Comparison of ENCODE assay signal across 10 mouse cellular contexts in the genomic region with DNA sequence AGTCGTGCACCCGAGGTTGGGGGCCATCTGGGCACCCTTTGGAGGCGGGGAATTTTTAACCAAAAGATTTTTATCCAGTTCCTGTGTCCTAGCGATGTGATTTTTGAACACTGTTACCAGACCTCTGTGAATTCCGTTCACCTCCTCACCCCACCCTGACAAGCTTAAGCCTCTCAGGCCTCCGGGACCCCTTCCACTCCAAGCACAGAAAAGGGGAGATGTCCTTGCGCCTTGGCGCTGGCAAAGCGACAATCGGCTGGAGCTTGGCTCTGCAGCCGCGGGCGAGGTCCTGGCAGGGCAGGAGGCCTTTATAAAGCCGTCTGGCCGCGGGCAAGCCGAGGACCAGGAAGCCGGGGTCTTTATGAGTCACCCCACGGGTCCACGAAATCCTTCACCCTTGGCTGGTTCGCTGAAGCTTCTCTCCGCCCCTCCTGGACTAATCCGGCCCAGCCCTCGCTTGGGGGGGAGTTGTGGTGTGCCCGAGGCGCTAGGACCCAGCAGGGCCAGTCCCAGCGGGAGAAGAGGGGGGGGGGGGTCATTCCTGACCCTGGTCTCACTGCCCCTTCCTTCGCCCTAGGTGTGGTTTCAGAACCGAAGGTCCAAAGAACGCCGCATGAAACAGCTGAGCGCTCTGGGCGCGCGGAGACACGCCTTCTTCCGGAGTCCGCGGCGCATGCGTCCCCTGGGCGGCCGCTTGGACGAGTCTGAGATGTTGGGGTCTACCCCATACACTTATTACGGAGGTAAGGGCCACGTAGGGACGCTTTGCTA. TPM values are rescaled to one million over a fixed set of nuclear protein-coding genes. Genes with fewer than 3 reads are reported as not detected.
DNase-seq lines count a peak whose midpoint lies in the region; ATAC-seq and TF ChIP-seq lines count a peak whose summit lies in the region.
"Had no signal": no experiment of that assay in that cellular context is flagged by ENCODE, and none has a peak within 500 bp of the region (broad histone marks: within the 10 kb centered on the region; RNA-seq: fewer than 3 reads in every experiment).

No protein-coding gene starts in this region.

- WGBS in lung, postnatal 0 days = 1% methylated on average over 44 of the region's 47 CpGs
- WGBS in lung, adult 2 months = 2% methylated on average over 47 of the region's 47 CpGs
- WGBS in forebrain, embryonic 16.5 days = under 1% methylated on average over 47 of the region's 47 CpGs
- WGBS in liver, embryonic 12.5 days (ENCODE audit: insufficient replicate concordance) = 1% methylated on average over 47 of the region's 47 CpGs
- 2% methylated on average over 45 of the region's 47 CpGs for WGBS in stomach, postnatal 0 days

- no peak for TF ChIP-seq POLR2A in lung, adult 2 months (IDR thresholded peaks at IDR 0.05; ENCODE audit: borderline replicate concordance, extremely low read depth, low read depth, low read length)

- peak overlapping the region; percentile 54 for H3K4me2 ChIP-seq in lung, postnatal 0 days (replicated peaks; ENCODE audit: low read depth, low read length)
- peak overlapping the region; percentile 54 for H3K4me2 ChIP-seq in forebrain, embryonic 16.5 days (ENCODE audit: low read length)
- H3K4me2 ChIP-seq in liver, embryonic 12.5 days = peak overlapping the region; percentile 55
- H3K4me2 ChIP-seq in stomach, postnatal 0 days (replicated peaks; ENCODE audit: low read depth) = peak overlapping the region; percentile 55

- H3K27me3 ChIP-seq in lung, postnatal 0 days (replicated peaks; ENCODE audit: insufficient read depth, low read length) = peaks cover 96% of the 10 kb centered on the region
- peaks cover 78% of the 10 kb centered on the region for H3K27me3 ChIP-seq in forebrain, embryonic 16.5 days (replicated peaks; ENCODE audit: control insufficient read depth, insufficient read depth, low read length)
- H3K27me3 ChIP-seq in liver, embryonic 12.5 days (replicated peaks) = peaks cover 100% of the 10 kb centered on the region
- H3K27me3 ChIP-seq in stomach, postnatal 0 days (ENCODE audit: control insufficient read depth, insufficient read depth, low read length) = peaks cover 60% of the 10 kb centered on the region

- no peak for ATAC-seq in lung, postnatal 0 days
- ATAC-seq in forebrain, embryonic 16.5 days = no peak
- ATAC-seq in liver, embryonic 12.5 days = no peak
- ATAC-seq in stomach, postnatal 0 days (ENCODE audit: low FRiP score, low TSS enrichment) = no peak

- TF ChIP-seq CTCF in lung, postnatal 0 days (IDR thresholded peaks at IDR 0.05) = no peak
- TF ChIP-seq CTCF in lung, adult 2 months (IDR thresholded peaks at IDR 0.05; ENCODE audit: insufficient read depth, low read length) = no peak
- TF ChIP-seq CTCF in stomach, postnatal 0 days (IDR thresholded peaks at IDR 0.05; ENCODE audit: low read depth) = no peak

- DNase-seq in lung, postnatal 0 days (ENCODE audit: low spot score) = no peak
- DNase-seq in lung, adult 2 months = no peak
- no peak for DNase-seq in stomach, postnatal 0 days (ENCODE audit: low spot score)
- DNase-seq in layer of hippocampus, postnatal 36 days = no peak
- DNase-seq in adrenal gland, postnatal 10 days = no peak
- no peak for DNase-seq in urinary bladder, postnatal 4 days (ENCODE audit: low spot score in 2 of 2)
- DNase-seq: adrenal gland, postnatal 25 days had no signal

- no peaks in the 10 kb centered on the region for H3K36me3 ChIP-seq in lung, postnatal 0 days (ENCODE audit: insufficient read depth, low read length)
- no peaks in the 10 kb centered on the region for H3K36me3 ChIP-seq in forebrain, embryonic 16.5 days (ENCODE audit: control insufficient read depth, insufficient read depth)
- H3K36me3 ChIP-seq in liver, embryonic 12.5 days = no peaks in the 10 kb centered on the region
- H3K36me3 ChIP-seq in stomach, postnatal 0 days (ENCODE audit: control insufficient read depth, insufficient read depth, low read length) = no peaks in the 10 kb centered on the region

- H3K4me1 ChIP-seq in lung, postnatal 0 days (ENCODE audit: insufficient read depth, low read depth, low read length) = peaks cover 6% of the 10 kb centered on the region; the same call in 1 of the 2 replicates
- no peaks in the 10 kb centered on the region; the same call in none of the 2 replicates for H3K4me1 ChIP-seq in lung, adult 2 months (ENCODE audit: control insufficient read depth, insufficient read depth, low read length)
- H3K4me1 ChIP-seq in forebrain, embryonic 16.5 days (replicated peaks; ENCODE audit: control insufficient read depth, insufficient read depth, low read length) = peaks cover 34% of the 10 kb centered on the region
- peaks cover 18% of the 10 kb centered on the region for H3K4me1 ChIP-seq in liver, embryonic 12.5 days
- no peaks in the 10 kb centered on the region; the same call in 1 of the 2 replicates for H3K4me1 ChIP-seq in stomach, postnatal 0 days (replicated peaks; ENCODE audit: control insufficient read depth, insufficient read depth)

- TF ChIP-seq EP300 in lung, postnatal 0 days (IDR thresholded peaks at IDR 0.05) = no peak
- TF ChIP-seq EP300 in stomach, postnatal 0 days (optimal IDR thresholded peaks at IDR 0.05) = no peak

- no peaks in the 10 kb centered on the region for H3K9me3 ChIP-seq in lung, postnatal 0 days (ENCODE audit: low read length)
- no peaks in the 10 kb centered on the region for H3K9me3 ChIP-seq in forebrain, embryonic 16.5 days (ENCODE audit: control insufficient read depth, low read length)
- no peaks in the 10 kb centered on the region for H3K9me3 ChIP-seq in liver, embryonic 12.5 days (replicated peaks)
- no peaks in the 10 kb centered on the region for H3K9me3 ChIP-seq in stomach, postnatal 0 days (ENCODE audit: control insufficient read depth, low read length)

- H3K9ac ChIP-seq in lung, postnatal 0 days (replicated peaks; ENCODE audit: low read depth) = no peak overlapping the region
- H3K9ac ChIP-seq in forebrain, embryonic 16.5 days (replicated peaks; ENCODE audit: low read depth, low read length) = no peak overlapping the region
- H3K9ac ChIP-seq in liver, embryonic 12.5 days = no peak overlapping the region
- no peak overlapping the region for H3K9ac ChIP-seq in stomach, postnatal 0 days (ENCODE audit: low read length)

- H3K4me3 ChIP-seq in lung, postnatal 0 days (ENCODE audit: low read depth, low read length) = peak overlapping the region; percentile 32
- H3K4me3 ChIP-seq in lung, adult 2 months (replicated peaks; ENCODE audit: extremely low read depth, low read depth, low read length) = no peak overlapping the region
- H3K4me3 ChIP-seq in forebrain, embryonic 16.5 days (replicated peaks; ENCODE audit: low read length) = peak overlapping the region; percentile 41
- peak overlapping the region; percentile 30 for H3K4me3 ChIP-seq in liver, embryonic 12.5 days
- H3K4me3 ChIP-seq in stomach, postnatal 0 days (ENCODE audit: low read depth, low read length) = peak overlapping the region; percentile 34

- H3K27ac ChIP-seq in lung, postnatal 0 days (ENCODE audit: low read length) = no peak overlapping the region
- no peak overlapping the region for H3K27ac ChIP-seq in forebrain, embryonic 16.5 days (ENCODE audit: low read length)
- H3K27ac ChIP-seq in liver, embryonic 12.5 days = no peak overlapping the region
- no peak overlapping the region for H3K27ac ChIP-seq in stomach, postnatal 0 days (replicated peaks)

RNA-seq across cellular contexts. Expression of a gene that starts 4.4 kb away (rescaled TPM):
- polyA plus RNA-seq in lung, postnatal 0 days (2015; fragmentation: Nextera tagmentation; extraction: Ambion mirVana) = not detected in 2 replicates
- not detected in 2 replicates for polyA plus RNA-seq in lung, adult 2 months (2012; rRNA removed)
- 3.8 and 7.0 TPM in 2 replicates for polyA plus RNA-seq in forebrain, embryonic 16.5 days (2015; fragmentation: Nextera tagmentation; extraction: Ambion mirVana)
- polyA plus RNA-seq in liver, embryonic 12.5 days (2016; fragmentation: Nextera tagmentation; extraction: Ambion mirVana) = not detected in 2 replicates
- polyA plus RNA-seq in stomach, postnatal 0 days (2015; fragmentation: Nextera tagmentation; extraction: Ambion mirVana) = 0.16 and 0.18 TPM in 2 replicates
- total RNA-seq in layer of hippocampus, postnatal 36 days (2021) = under 1 TPM in 1 of 2 experiments, not detected in 1; 0.13 TPM
- not detected for total RNA-seq in adrenal gland, postnatal 10 days (2021)
- total RNA-seq: adrenal gland, postnatal 25 days had no signal

RNA-seq across cellular contexts. Expression of a gene that starts 36.7 kb away (rescaled TPM):
- polyA plus RNA-seq in lung, postnatal 0 days (2015; fragmentation: Nextera tagmentation; extraction: Ambion mirVana) = 1.7 and 1.8 TPM in 2 replicates
- 2.1 and 2.3 TPM in 2 replicates for polyA plus RNA-seq in lung, adult 2 months (2012; rRNA removed)
- polyA plus RNA-seq in forebrain, embryonic 16.5 days (2015; fragmentation: Nextera tagmentation; extraction: Ambion mirVana) = 1.9 and 2.3 TPM in 2 replicates
- polyA plus RNA-seq in liver, embryonic 12.5 days (2016; fragmentation: Nextera tagmentation; extraction: Ambion mirVana) = 1.1 TPM in 2 replicates
- 16.2 and 16.8 TPM in 2 replicates for polyA plus RNA-seq in stomach, postnatal 0 days (2015; fragmentation: Nextera tagmentation; extraction: Ambion mirVana)
- 1 to 10 TPM; 6.9 to 8.3 TPM for total RNA-seq in layer of hippocampus, postnatal 36 days (2021)
- total RNA-seq in adrenal gland, postnatal 10 days (2021) = 10 to 100 TPM; 33.5 to 38.3 TPM

RNA-seq across cellular contexts. Expression of a gene that starts 40.4 kb away (rescaled TPM):
- polyA plus RNA-seq in lung, postnatal 0 days (2015; fragmentation: Nextera tagmentation; extraction: Ambion mirVana) = not detected in 2 replicates
- polyA plus RNA-seq in lung, adult 2 months (2012; rRNA removed) = 0.65 and 0.70 TPM in 2 replicates
- not detected in 2 replicates for polyA plus RNA-seq in forebrain, embryonic 16.5 days (2015; fragmentation: Nextera tagmentation; extraction: Ambion mirVana)
- not detected in 2 replicates for polyA plus RNA-seq in liver, embryonic 12.5 days (2016; fragmentation: Nextera tagmentation; extraction: Ambion mirVana)
- polyA plus RNA-seq in stomach, postnatal 0 days (2015; fragmentation: Nextera tagmentation; extraction: Ambion mirVana) = not detected in 2 replicates
- total RNA-seq in layer of hippocampus, postnatal 36 days (2021) = not detected
- 10 to 100 TPM in 1 of 2 experiments, 1 to 10 TPM in 1; 2.5 to 20.1 TPM for total RNA-seq in adrenal gland, postnatal 10 days (2021)
- total RNA-seq: adrenal gland, postnatal 25 days; left cerebral cortex, postnatal 14 days had no signal
